Mouse (Mus musculus) Patski (cell line): ENCODE measurements at regions not wholly inside any gene's neighbourhood (a gene's known extent, or its start where the extent isn't known, plus 50 kb on each side); places are given as distances from the start of the nearest gene placed in this dataset.

Source experiments
- ATAC-seq: fragments of 100-300 bp; one replicate; pipeline ENCODE4 v1.8.0; 2021
- CTCF ChIA-PET: fragments of 350-600 bp; sonication (Branson Sonifier 250); formaldehyde crosslinking; loops from one replicate; lab custom pipeline; 2022; ENCODE audit warnings: inconsistent platforms; lab: Charles Lee
- POLR2A ChIA-PET: fragments of 350-600 bp; sonication (Branson Sonifier 250); formaldehyde crosslinking; loops from one replicate; lab custom pipeline; 2022; ENCODE audit warnings: antibody characterized with exemption, inconsistent platforms; lab: Charles Lee
- DNase-seq: peaks from one replicate; pipeline ENCODE4 v3.0.0-alpha.2; 2011; ENCODE audit warnings: low read depth, low spot score
- H3K27me3 ChIP-seq: fragments of 371-371 bp; one replicate; pipeline ENCODE4 v1.5.1; 2021
- CTCF ChIP-seq: fragments of 100-300 bp; IDR thresholded peaks from one replicate; pipeline ENCODE4 v1.5.1; 2021
- in situ Hi-C: fragments of 300-500 bp; cut with MboI; formaldehyde crosslinking; loops from 3 replicates; pipeline ENCODE4 v1.11.1; 2018; ENCODE audit warnings: low pct_unique_long_range_greater_than_20kb, mixed read lengths

- ATAC-seq (peak; percentile 67), DNase-seq (peak; percentile 20)
- peak; percentile 46 for TF ChIP-seq CTCF
- POLR2A ChIA-PET, result no interaction called here
- CTCF ChIA-PET, result interaction anchor here (0.8 to 1.3 kb wide), 4 partner anchors 12 to 500 kb away, joined by 3 to 5 read pairs (median 4); no protein-coding TSS in a partner anchor
- in situ Hi-C loops, result loop anchor here (5.0 to 10.0 kb wide), 2 partner anchors 497 to 600 kb away; no protein-coding TSS in a partner anchor
- H3K27me3 ChIP-seq, result no peaks in the 10 kb centered on the region
Observed at GRCm38 (mm10) chr2:61401636-61402587, 176.5 kb upstream of the Tank start.

- CTCF ChIA-PET, result no interaction called here
- in situ Hi-C loops, result no loop called here
- no peak for DNase-seq
Observed at GRCm38 (mm10) chr2:61398633-61399032, 179.8 kb upstream of the Tank start.

GRCm38 (mm10) chr2:61389622-61390021, 188.8 kb upstream of the Tank start:
- ATAC-seq (no peak), DNase-seq (no peak)
- CTCF ChIA-PET, result interaction anchor here (1.6 kb wide), 1 partner anchor 11 kb away, joined by 3 read pairs; no protein-coding TSS in a partner anchor
- no peak for TF ChIP-seq CTCF
- in situ Hi-C loops, result no loop called here
- H3K27me3 ChIP-seq, result no peaks in the 10 kb centered on the region
- POLR2A ChIA-PET, result no interaction called here

More at GRCm38 (mm10) chr2:61398633-61399032, 179.8 kb upstream of the Tank start:
- no peak for ATAC-seq
- no peak for TF ChIP-seq CTCF
- POLR2A ChIA-PET, result no interaction called here
- no peaks in the 10 kb centered on the region for H3K27me3 ChIP-seq

- DNase-seq (no peak), ATAC-seq (no peak)
- no peak for TF ChIP-seq CTCF
- ChIA-PET POLR2A (no interaction called here), CTCF (interaction anchor here (1.6 kb wide), 1 partner anchor 10 kb away, joined by 3 read pairs; no protein-coding TSS in a partner anchor)
- in situ Hi-C loops, result no loop called here
- H3K27me3 ChIP-seq, result no peaks in the 10 kb centered on the region
Observed at GRCm38 (mm10) chr2:61389207-61389606, 189.2 kb upstream of the Tank start.

GRCm38 (mm10) chr2:61387561-61387960, 190.8 kb upstream of the Tank start:
- POLR2A ChIA-PET, result interaction anchor here (0.7 kb wide), 2 partner anchors 29 to 511 kb away, joined by 3 to 5 read pairs; no protein-coding TSS in a partner anchor
- in situ Hi-C loops, result no loop called here
- no peak for TF ChIP-seq CTCF
- DNase-seq, result no peak
- H3K27me3 ChIP-seq, result no peaks in the 10 kb centered on the region
- CTCF ChIA-PET, result no interaction called here
- no peak for ATAC-seq

GRCm38 (mm10) chr2:61386966-61387365, 191.4 kb upstream of the Tank start:
- ATAC-seq (no peak), DNase-seq (no peak)
- in situ Hi-C loops, result no loop called here
- no peaks in the 10 kb centered on the region for H3K27me3 ChIP-seq
- ChIA-PET CTCF (no interaction called here), POLR2A (interaction anchor here (0.7 kb wide), 2 partner anchors 30 to 510 kb away, joined by 3 to 5 read pairs; no protein-coding TSS in a partner anchor)
- no peak for TF ChIP-seq CTCF

GRCm38 (mm10) chr2:61384467-61384866, 193.9 kb upstream of the Tank start:
- no peak for ATAC-seq
- POLR2A ChIA-PET, result no interaction called here
- no peak for DNase-seq
- no peak for TF ChIP-seq CTCF
- in situ Hi-C loops, result no loop called here
- H3K27me3 ChIP-seq, result no peaks in the 10 kb centered on the region
- CTCF ChIA-PET, result no interaction called here

- TF ChIP-seq CTCF, result no peak
- no peak for DNase-seq
- in situ Hi-C loops, result no loop called here
- ATAC-seq, result no peak
- POLR2A ChIA-PET, result no interaction called here
- no peaks in the 10 kb centered on the region for H3K27me3 ChIP-seq
- CTCF ChIA-PET, result no interaction called here
Observed at GRCm38 (mm10) chr2:61383744-61384295, 194.6 kb upstream of the Tank start.

- POLR2A ChIA-PET, result no interaction called here
- TF ChIP-seq CTCF, result no peak
- DNase-seq, result no peak
- in situ Hi-C loops, result no loop called here
- no peaks in the 10 kb centered on the region for H3K27me3 ChIP-seq
- CTCF ChIA-PET, result interaction anchor here (0.8 to 2.0 kb wide), 4 partner anchors 10 to 19 kb away, joined by 3 to 9 read pairs (median 3); no protein-coding TSS in a partner anchor
- no peak for ATAC-seq
Observed at GRCm38 (mm10) chr2:61379076-61379475, 199.3 kb upstream of the Tank start.

- in situ Hi-C loops, result no loop called here
- DNase-seq, result no peak
- no peak for TF ChIP-seq CTCF
- POLR2A ChIA-PET, result interaction anchor here (0.6 kb wide), 1 partner anchor 753 kb away, joined by 3 read pairs; no protein-coding TSS in a partner anchor
- ATAC-seq, result no peak
- H3K27me3 ChIP-seq, result no peaks in the 10 kb centered on the region
- CTCF ChIA-PET, result interaction anchor here (1.0 to 2.0 kb wide), 2 partner anchors 10 to 18 kb away, joined by 3 to 9 read pairs; no protein-coding TSS in a partner anchor
Observed at GRCm38 (mm10) chr2:61378297-61378696, 200.1 kb upstream of the Tank start.
